Mouse (Mus musculus): ENCODE measurements at regions not wholly inside any gene's neighbourhood (a gene's known extent, or its start where the extent isn't known, plus 50 kb on each side); places are given as distances from the start of the nearest gene placed in this dataset.

DNA sequence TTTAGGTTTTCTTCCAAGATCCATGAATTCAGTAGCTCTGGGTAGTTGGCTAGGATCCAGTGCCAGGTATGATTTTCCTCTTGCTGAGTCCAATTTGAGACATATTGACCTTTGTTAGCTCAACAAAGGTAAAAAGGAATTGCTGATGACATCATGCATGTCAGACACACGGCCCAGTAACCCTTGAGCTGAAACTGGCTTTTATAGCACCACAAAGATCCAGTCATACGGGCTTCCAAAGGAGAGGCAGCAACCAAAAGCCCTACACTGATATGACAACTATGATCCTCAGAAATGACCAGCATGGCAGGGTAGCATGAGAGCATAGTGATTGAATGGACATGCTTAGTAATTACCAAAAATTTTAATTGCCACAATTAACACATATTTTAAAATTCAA, 258.0 kb upstream of the Defb41 start:
- WGBS, result 52% methylated on average over 2 of the region's 2 CpGs
- no peak for DNase-seq
- H3K27ac ChIP-seq (ENCODE audit: insufficient read depth, low read depth, low read length), result no peak overlapping the region
- no peak for TF ChIP-seq CTCF (conservative IDR thresholded peaks at IDR 0.05; ENCODE audit: insufficient read depth, insufficient read length, low read depth, low read length)
- no peak for TF ChIP-seq POLR2A (IDR thresholded peaks at IDR 0.05; ENCODE audit: low read depth, low read length)
- no peaks in the 10 kb centered on the region for H3K4me1 ChIP-seq (ENCODE audit: control insufficient read depth, insufficient read depth, low read length)
- H3K27me3 ChIP-seq (replicated peaks; ENCODE audit: control insufficient read depth, insufficient read depth, low read length), result no peaks in the 10 kb centered on the region
- no peak overlapping the region for H3K4me3 ChIP-seq (ENCODE audit: insufficient read depth, low read depth, low read length)
- H3K36me3 ChIP-seq (ENCODE audit: control insufficient read depth, insufficient read depth, low read length), result no peaks in the 10 kb centered on the region

DNA sequence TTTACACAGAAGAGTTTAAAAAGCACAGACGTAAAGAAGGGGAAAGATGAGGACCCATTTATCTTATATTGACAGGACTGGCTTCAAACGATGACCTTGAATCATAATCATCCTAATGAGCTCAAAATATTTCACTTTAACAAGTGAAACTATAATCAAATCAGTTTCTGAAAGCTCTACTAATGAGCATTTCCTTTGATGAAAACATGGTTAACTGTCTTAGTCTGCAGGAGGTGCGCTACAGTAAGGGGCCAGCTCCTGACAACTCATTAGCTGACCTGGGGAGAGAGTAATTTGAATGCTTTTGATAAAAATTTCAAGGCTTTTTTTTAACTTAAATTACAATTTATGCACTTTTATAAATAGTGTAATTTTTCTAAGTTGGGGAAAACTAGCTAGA, 247.8 kb upstream of the Defb41 start:
- TF ChIP-seq POLR2A (IDR thresholded peaks at IDR 0.05; ENCODE audit: low read depth, low read length) (no peak), CTCF (conservative IDR thresholded peaks at IDR 0.05; ENCODE audit: insufficient read depth, insufficient read length, low read depth, low read length) (no peak)
- no peaks in the 10 kb centered on the region for H3K4me1 ChIP-seq (ENCODE audit: control insufficient read depth, insufficient read depth, low read length)
- no peak overlapping the region for H3K4me3 ChIP-seq (ENCODE audit: insufficient read depth, low read depth, low read length)
- no peaks in the 10 kb centered on the region for H3K36me3 ChIP-seq (ENCODE audit: control insufficient read depth, insufficient read depth, low read length)
- WGBS, result 75% methylated on average over 3 of the region's 3 CpGs
- DNase-seq, result no peak
- no peak overlapping the region for H3K27ac ChIP-seq (ENCODE audit: insufficient read depth, low read depth, low read length)
- no peaks in the 10 kb centered on the region for H3K27me3 ChIP-seq (replicated peaks; ENCODE audit: control insufficient read depth, insufficient read depth, low read length)

DNA sequence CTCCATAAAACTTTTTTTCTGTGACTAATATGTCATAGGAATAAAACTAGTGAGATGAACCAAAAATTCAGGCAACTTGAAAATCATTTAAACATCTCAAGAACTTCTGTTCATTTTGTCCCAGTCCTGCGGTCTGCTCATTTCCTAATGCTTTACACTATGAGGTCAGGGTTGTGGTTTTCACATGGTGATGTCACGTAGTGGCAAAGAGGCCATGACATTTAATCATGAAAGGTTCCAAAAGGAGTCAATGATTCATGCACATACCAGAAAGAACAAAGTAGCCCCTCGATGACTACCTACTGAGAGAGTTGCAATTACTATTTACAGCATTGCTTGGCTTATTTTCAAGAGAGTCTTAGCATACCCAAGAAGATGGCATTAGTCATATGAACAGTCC, 233.6 kb upstream of the Defb41 start:
- DNase-seq, result no peak
- Histone ChIP-seq H3K27me3 (replicated peaks; ENCODE audit: control insufficient read depth, insufficient read depth, low read length) (no peaks in the 10 kb centered on the region), H3K36me3 (ENCODE audit: control insufficient read depth, insufficient read depth, low read length) (no peaks in the 10 kb centered on the region), H3K4me3 (ENCODE audit: insufficient read depth, low read depth, low read length) (no peak overlapping the region), H3K27ac (ENCODE audit: insufficient read depth, low read depth, low read length) (no peak overlapping the region), H3K4me1 (ENCODE audit: control insufficient read depth, insufficient read depth, low read length) (no peaks in the 10 kb centered on the region)
- TF ChIP-seq CTCF (conservative IDR thresholded peaks at IDR 0.05; ENCODE audit: insufficient read depth, insufficient read length, low read depth, low read length) (no peak), POLR2A (IDR thresholded peaks at IDR 0.05; ENCODE audit: low read depth, low read length) (no peak)
- 77% methylated on average over 3 of the region's 3 CpGs for WGBS

DNA sequence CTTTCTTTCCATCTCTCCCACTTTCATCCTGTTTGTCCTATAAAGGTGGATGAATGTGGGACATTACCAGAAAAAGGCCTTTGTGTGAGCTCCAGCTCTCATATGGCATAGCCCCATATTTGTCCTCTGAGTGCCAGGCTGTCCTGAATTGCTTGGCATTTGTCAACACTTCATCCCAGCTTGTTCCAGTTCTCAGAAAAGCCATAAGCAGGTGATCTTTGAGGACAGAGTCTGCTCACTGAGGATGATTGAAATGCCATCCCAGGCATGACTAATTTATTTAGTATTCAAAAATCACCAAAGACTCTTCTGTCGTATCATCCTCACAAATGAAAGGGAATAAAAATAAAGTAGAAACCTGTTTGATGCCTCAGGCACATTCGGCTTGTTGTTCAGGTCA, 203.6 kb upstream of the Defb41 start:
- Histone ChIP-seq H3K27me3 (replicated peaks; ENCODE audit: control insufficient read depth, insufficient read depth, low read length) (no peaks in the 10 kb centered on the region), H3K4me1 (ENCODE audit: control insufficient read depth, insufficient read depth, low read length) (no peaks in the 10 kb centered on the region), H3K27ac (ENCODE audit: insufficient read depth, low read depth, low read length) (no peak overlapping the region), H3K4me3 (ENCODE audit: insufficient read depth, low read depth, low read length) (no peak overlapping the region), H3K36me3 (ENCODE audit: control insufficient read depth, insufficient read depth, low read length) (no peaks in the 10 kb centered on the region)
- WGBS, result 80% methylated on average over 2 of the region's 2 CpGs
- DNase-seq, result no peak
- TF ChIP-seq POLR2A (IDR thresholded peaks at IDR 0.05; ENCODE audit: low read depth, low read length) (no peak), CTCF (conservative IDR thresholded peaks at IDR 0.05; ENCODE audit: insufficient read depth, insufficient read length, low read depth, low read length) (no peak)

DNA sequence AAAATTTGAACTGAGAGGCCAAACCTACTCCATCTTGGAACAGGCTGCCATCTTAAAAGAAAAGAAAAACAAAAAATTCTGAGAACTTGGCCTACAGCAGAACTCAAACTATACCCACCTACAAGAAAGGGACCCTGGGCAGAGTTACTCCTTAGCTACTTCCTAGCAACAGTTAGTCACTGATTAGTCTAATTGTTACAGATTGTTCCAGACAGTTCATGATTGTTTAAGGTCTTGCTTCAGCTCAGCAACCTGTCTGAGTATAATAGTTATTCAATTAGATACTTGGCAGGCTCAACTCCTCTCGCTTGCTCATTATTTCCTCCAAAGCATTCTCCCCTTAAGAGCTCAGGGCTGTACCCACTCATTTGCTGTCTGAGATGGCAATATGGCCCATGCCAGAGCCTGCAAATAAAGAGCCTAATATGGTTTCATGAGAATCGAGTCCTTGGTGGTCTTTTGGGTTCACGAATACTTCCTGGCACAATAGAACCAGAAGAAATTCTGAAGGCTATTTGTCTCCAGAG, 200.4 kb upstream of the Defb41 start:
- WGBS, result 81% methylated on average over 3 of the region's 3 CpGs
- no peak for DNase-seq
- H3K27me3 ChIP-seq (replicated peaks; ENCODE audit: control insufficient read depth, insufficient read depth, low read length), result no peaks in the 10 kb centered on the region
- no peak overlapping the region for H3K27ac ChIP-seq (ENCODE audit: insufficient read depth, low read depth, low read length)
- H3K4me3 ChIP-seq (ENCODE audit: insufficient read depth, low read depth, low read length), result no peak overlapping the region
- H3K4me1 ChIP-seq (ENCODE audit: control insufficient read depth, insufficient read depth, low read length), result no peaks in the 10 kb centered on the region
- H3K36me3 ChIP-seq (ENCODE audit: control insufficient read depth, insufficient read depth, low read length), result no peaks in the 10 kb centered on the region
- TF ChIP-seq POLR2A (IDR thresholded peaks at IDR 0.05; ENCODE audit: low read depth, low read length) (no peak), CTCF (conservative IDR thresholded peaks at IDR 0.05; ENCODE audit: insufficient read depth, insufficient read length, low read depth, low read length) (no peak)

DNA sequence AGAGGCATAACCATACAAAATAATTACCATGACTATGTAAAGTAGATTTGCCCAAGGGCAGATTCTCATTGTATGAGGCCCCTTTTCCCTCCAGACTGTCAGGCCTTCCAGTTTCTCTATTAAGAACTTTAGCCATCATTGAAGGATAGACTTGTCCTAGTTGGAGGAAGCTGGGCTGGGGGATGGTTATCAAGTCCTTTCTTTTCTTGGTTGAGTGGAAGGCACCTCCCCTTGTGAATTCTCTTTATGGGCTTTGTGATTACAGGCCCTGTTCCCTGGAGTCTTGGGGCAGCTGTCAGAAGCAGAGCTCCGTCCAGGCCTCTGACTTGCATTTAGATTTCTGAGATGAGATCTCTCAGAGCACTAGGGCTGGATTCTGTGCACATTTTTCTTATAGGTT, 198.3 kb upstream of the Defb41 start:
- Histone ChIP-seq H3K27ac (ENCODE audit: insufficient read depth, low read depth, low read length) (no peak overlapping the region), H3K4me3 (ENCODE audit: insufficient read depth, low read depth, low read length) (no peak overlapping the region), H3K36me3 (ENCODE audit: control insufficient read depth, insufficient read depth, low read length) (no peaks in the 10 kb centered on the region), H3K27me3 (replicated peaks; ENCODE audit: control insufficient read depth, insufficient read depth, low read length) (no peaks in the 10 kb centered on the region), H3K4me1 (ENCODE audit: control insufficient read depth, insufficient read depth, low read length) (no peaks in the 10 kb centered on the region)
- TF ChIP-seq CTCF (conservative IDR thresholded peaks at IDR 0.05; ENCODE audit: insufficient read depth, insufficient read length, low read depth, low read length) (no peak), POLR2A (IDR thresholded peaks at IDR 0.05; ENCODE audit: low read depth, low read length) (no peak)
- no peak for DNase-seq
- WGBS, result 39% methylated on average over 1 of the region's 1 CpGs

DNA sequence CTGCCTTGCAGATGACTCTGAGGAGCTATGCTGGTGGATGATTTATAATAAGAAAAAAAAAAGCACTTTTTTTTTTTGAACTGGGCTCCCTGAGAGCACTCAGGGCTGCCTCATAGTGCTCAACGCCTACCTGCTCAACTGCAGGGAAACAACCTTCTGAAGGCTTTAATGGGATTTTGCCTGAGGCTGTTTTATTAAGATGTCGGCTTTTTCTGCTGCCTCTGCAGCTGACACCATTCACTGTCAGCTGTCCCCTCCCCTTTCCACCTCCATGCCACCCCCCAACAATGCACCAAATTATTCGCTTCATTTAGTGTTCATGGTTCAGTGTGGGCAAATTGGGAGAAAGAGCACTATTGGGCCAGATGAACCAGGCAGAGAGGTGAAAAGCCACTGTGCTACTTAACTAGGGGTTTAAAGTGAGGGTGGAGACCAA, 151.4 kb upstream of the Defb41 start:
- no peak overlapping the region for H3K27ac ChIP-seq (ENCODE audit: insufficient read depth, low read depth, low read length)
- DNase-seq, result no peak
- TF ChIP-seq POLR2A (IDR thresholded peaks at IDR 0.05; ENCODE audit: low read depth, low read length), result no peak
- no peak for TF ChIP-seq CTCF (conservative IDR thresholded peaks at IDR 0.05; ENCODE audit: insufficient read depth, insufficient read length, low read depth, low read length)
- H3K4me1 ChIP-seq (ENCODE audit: control insufficient read depth, insufficient read depth, low read length), result no peaks in the 10 kb centered on the region
- no peak overlapping the region for H3K4me3 ChIP-seq (ENCODE audit: insufficient read depth, low read depth, low read length)
- H3K27me3 ChIP-seq (replicated peaks; ENCODE audit: control insufficient read depth, insufficient read depth, low read length), result no peaks in the 10 kb centered on the region
- H3K36me3 ChIP-seq (ENCODE audit: control insufficient read depth, insufficient read depth, low read length), result no peaks in the 10 kb centered on the region
- WGBS, result 43% methylated on average over 3 of the region's 3 CpGs
